Comparison of ENCODE assay signal across 7 mouse cellular contexts in the genomic region with DNA sequence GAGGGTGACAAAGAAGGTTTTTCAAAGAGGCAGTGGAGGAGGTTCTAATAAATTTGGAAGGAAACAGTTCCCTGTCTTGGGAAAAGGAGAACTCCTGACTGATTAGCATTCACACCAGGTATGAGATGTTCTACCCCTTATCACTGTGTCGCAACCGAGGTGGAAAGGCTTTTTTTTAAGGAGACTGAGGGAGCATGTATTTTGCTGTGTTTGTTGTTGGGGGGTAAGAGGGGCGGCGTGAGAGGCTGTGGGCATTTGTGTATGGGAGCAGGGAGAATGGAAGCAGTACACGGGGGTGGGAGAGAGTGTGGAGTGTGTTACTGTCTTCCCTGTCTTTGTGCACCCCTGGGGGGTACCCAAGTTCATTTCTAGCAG.
DNase-seq lines count a peak whose midpoint lies in the region; ATAC-seq and TF ChIP-seq lines count a peak whose summit lies in the region.

No protein-coding gene starts in this region.

- no peaks in the 10 kb centered on the region for H3K27me3 ChIP-seq in lung, postnatal 0 days (replicated peaks; ENCODE audit: insufficient read depth, low read length)
- H3K27me3 ChIP-seq in embryonic facial prominence, embryonic 13.5 days = peaks cover 6% of the 10 kb centered on the region; the same call in 1 of the 2 replicates
- no peaks in the 10 kb centered on the region for H3K27me3 ChIP-seq in intestine, embryonic 14.5 days (replicated peaks; ENCODE audit: control insufficient read depth, insufficient read depth, low read length)
- no peaks in the 10 kb centered on the region for H3K27me3 ChIP-seq in neural tube, embryonic 12.5 days (replicated peaks)

- no peak for ATAC-seq in lung, postnatal 0 days
- no peak for ATAC-seq in embryonic facial prominence, embryonic 13.5 days (ENCODE audit: insufficient number of reproducible peaks, insufficient read depth, low FRiP score, low TSS enrichment, low read depth)
- no peak for ATAC-seq in intestine, embryonic 14.5 days (replicated peaks; ENCODE audit: low FRiP score, low TSS enrichment, low read depth)
- peak; percentile 67 for ATAC-seq in neural tube, embryonic 12.5 days (ENCODE audit: low FRiP score, low read depth)

- no peak for TF ChIP-seq CTCF in lung, postnatal 0 days (IDR thresholded peaks at IDR 0.05)

- no peaks in the 10 kb centered on the region for H3K9me3 ChIP-seq in lung, postnatal 0 days (ENCODE audit: low read length)
- H3K9me3 ChIP-seq in embryonic facial prominence, embryonic 13.5 days = no peaks in the 10 kb centered on the region
- no peaks in the 10 kb centered on the region for H3K9me3 ChIP-seq in intestine, embryonic 14.5 days (ENCODE audit: control insufficient read depth, low read length)
- H3K9me3 ChIP-seq in neural tube, embryonic 12.5 days = no peaks in the 10 kb centered on the region

- H3K27ac ChIP-seq in lung, postnatal 0 days (ENCODE audit: low read length) = no peak overlapping the region
- no peak overlapping the region for H3K27ac ChIP-seq in embryonic facial prominence, embryonic 13.5 days
- H3K27ac ChIP-seq in intestine, embryonic 14.5 days (ENCODE audit: low read depth) = peak overlapping the region; percentile 27; the same call in 1 of the 2 replicates
- peak overlapping the region; percentile 96 for H3K27ac ChIP-seq in neural tube, embryonic 12.5 days

- peak overlapping the region; percentile 23 for H3K4me3 ChIP-seq in lung, postnatal 0 days (ENCODE audit: low read depth, low read length)
- H3K4me3 ChIP-seq in embryonic facial prominence, embryonic 13.5 days = peak overlapping the region; percentile 44
- H3K4me3 ChIP-seq in intestine, embryonic 14.5 days (ENCODE audit: low read depth, low read length) = peak overlapping the region; percentile 38
- H3K4me3 ChIP-seq in neural tube, embryonic 12.5 days = peak overlapping the region; percentile 48

- 0% methylated on average over 5 of the region's 5 CpGs for WGBS in lung, postnatal 0 days
- WGBS in embryonic facial prominence, embryonic 13.5 days = 0% methylated on average over 5 of the region's 5 CpGs
- WGBS in intestine, embryonic 14.5 days = under 1% methylated on average over 5 of the region's 5 CpGs
- WGBS in neural tube, embryonic 12.5 days = 0% methylated on average over 5 of the region's 5 CpGs

- TF ChIP-seq EP300 in lung, postnatal 0 days (IDR thresholded peaks at IDR 0.05) = no peak

- DNase-seq in lung, postnatal 0 days (ENCODE audit: low spot score) = no peak
- no peak for DNase-seq in lung, postnatal 25 days (ENCODE audit: low spot score)
- DNase-seq in intestine, embryonic 14.5 days (ENCODE audit: low spot score) = no peak
- no peak for DNase-seq in urinary bladder, postnatal 4 days (ENCODE audit: low spot score in 2 of 2)
- no peak for DNase-seq in left cerebral cortex, postnatal 10 days (ENCODE audit: extremely low spot score in 1 of 2, low spot score in 2 of 2)

- intact Hi-C loops in left cerebral cortex, postnatal 10 days (cut with DNase I) = no loop called here

- peak overlapping the region; percentile 2; the same call in 1 of the 2 replicates for H3K9ac ChIP-seq in lung, postnatal 0 days (replicated peaks; ENCODE audit: low read depth)
- peak overlapping the region; percentile 72 for H3K9ac ChIP-seq in embryonic facial prominence, embryonic 13.5 days
- H3K9ac ChIP-seq in intestine, embryonic 14.5 days (ENCODE audit: low read length) = peak overlapping the region; percentile 34
- peak overlapping the region; percentile 76 for H3K9ac ChIP-seq in neural tube, embryonic 12.5 days

- H3K36me3 ChIP-seq in lung, postnatal 0 days (ENCODE audit: insufficient read depth, low read length) = no peaks in the 10 kb centered on the region
- no peaks in the 10 kb centered on the region for H3K36me3 ChIP-seq in embryonic facial prominence, embryonic 13.5 days
- H3K36me3 ChIP-seq in intestine, embryonic 14.5 days (ENCODE audit: control insufficient read depth, insufficient read depth, low read length) = no peaks in the 10 kb centered on the region
- no peaks in the 10 kb centered on the region for H3K36me3 ChIP-seq in neural tube, embryonic 12.5 days

- no peaks in the 10 kb centered on the region; the same call in 1 of the 2 replicates for H3K4me1 ChIP-seq in lung, postnatal 0 days (ENCODE audit: insufficient read depth, low read depth, low read length)
- H3K4me1 ChIP-seq in embryonic facial prominence, embryonic 13.5 days = peaks cover 20% of the 10 kb centered on the region
- peaks cover 9% of the 10 kb centered on the region for H3K4me1 ChIP-seq in intestine, embryonic 14.5 days (replicated peaks; ENCODE audit: control insufficient read depth, insufficient read depth, low read length)
- H3K4me1 ChIP-seq in neural tube, embryonic 12.5 days = peaks cover 22% of the 10 kb centered on the region

- H3K4me2 ChIP-seq in lung, postnatal 0 days (replicated peaks; ENCODE audit: low read depth, low read length) = peak overlapping the region; percentile 57
- H3K4me2 ChIP-seq in embryonic facial prominence, embryonic 13.5 days = peak overlapping the region; percentile 84
- peak overlapping the region; percentile 74 for H3K4me2 ChIP-seq in intestine, embryonic 14.5 days (ENCODE audit: low read length)
- H3K4me2 ChIP-seq in neural tube, embryonic 12.5 days (replicated peaks) = peak overlapping the region; percentile 72

Comparison
In these comparisons a context has a peak if more than half of its experiments do, and no peak if none do; other contexts are left out.
1. H3K27ac ChIP-seq: peak in intestine, embryonic 14.5 days (single experiment) and neural tube, embryonic 12.5 days (single experiment); none in lung, postnatal 0 days (single experiment) and embryonic facial prominence, embryonic 13.5 days (single experiment).
2. H3K9ac ChIP-seq: peak in every context shown above with its lines; median percentile 76 in neural tube, embryonic 12.5 days; 72 in embryonic facial prominence, embryonic 13.5 days; 34 in intestine, embryonic 14.5 days; 2 in lung, postnatal 0 days.
3. Peak in every context shown above with its lines, with median percentiles within 50 percentile points of each other: H3K4me2 ChIP-seq and H3K4me3 ChIP-seq.